Mouse (Mus musculus) megakaryocyte, embryonic 14.5 days (primary cell): ENCODE measurements at regions not wholly inside any gene's neighbourhood (a gene's known extent, or its start where the extent isn't known, plus 50 kb on each side); places are given as distances from the start of the nearest gene placed in this dataset.

Experiments
- H3K27me3 ChIP-seq: replicated peaks from 2 replicates; pipeline ENCODE3; 2012; ENCODE audit warnings: inconsistent platforms
- H3K36me3 ChIP-seq: replicated peaks from 2 replicates; pipeline ENCODE3; 2012; ENCODE audit warnings: low read length, inconsistent platforms, mixed read lengths
- H3K4me1 ChIP-seq: 2 replicates; pipeline ENCODE4 v1.6.1; 2012; ENCODE audit warnings: inconsistent platforms
- H3K4me3 ChIP-seq: replicated peaks from 2 replicates; pipeline ENCODE3; 2012; ENCODE audit warnings: moderate library complexity, mild to moderate bottlenecking, inconsistent platforms
- H3K9me3 ChIP-seq: 2 replicates; pipeline ENCODE4 v1.6.1; 2012; ENCODE audit warnings: inconsistent platforms
- FLI1 ChIP-seq: IDR thresholded peaks from 2 replicates; pipeline ENCODE4 v1.6.1; 2012; ENCODE audit warnings: low read length, inconsistent platforms, mixed read lengths
- GATA1 ChIP-seq: IDR thresholded peaks from 3 replicates; pipeline ENCODE4 v1.6.1; 2012; ENCODE audit warnings: mixed read lengths, low read length, inconsistent platforms, borderline replicate concordance

DNA sequence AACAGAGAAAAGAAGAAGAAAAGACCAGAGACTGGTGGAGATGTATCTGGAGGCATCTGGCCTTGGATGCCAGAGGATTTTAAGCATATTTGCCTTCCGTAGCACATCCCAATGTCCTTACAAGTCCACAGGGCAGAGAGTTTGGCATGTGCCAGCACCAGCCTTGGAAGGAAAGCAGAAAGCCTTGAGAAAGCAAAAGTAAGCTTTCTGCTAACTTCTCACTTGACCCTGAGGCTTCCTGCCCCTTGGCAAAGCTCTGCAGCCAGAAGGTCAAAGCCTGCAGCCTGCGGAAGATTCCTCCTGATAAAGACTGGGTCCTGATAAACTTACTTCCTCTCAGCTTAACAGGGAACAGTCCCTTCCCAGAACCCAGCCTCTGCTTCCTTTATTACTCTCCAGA, 268.3 kb upstream of the Prox1 start:
- TF ChIP-seq GATA1 (no peak), FLI1 (no peak)
- no peaks in the 10 kb centered on the region for H3K27me3 ChIP-seq
- H3K4me1 ChIP-seq, result no peaks in the 10 kb centered on the region
- H3K9me3 ChIP-seq, result peaks cover 26% of the 10 kb centered on the region
- H3K4me3 ChIP-seq, result no peak overlapping the region
- no peaks in the 10 kb centered on the region for H3K36me3 ChIP-seq

GRCm38 (mm10) chr1:190422874-190423273, 252.4 kb upstream of the Prox1 start:
- Histone ChIP-seq H3K27me3 (no peaks in the 10 kb centered on the region), H3K36me3 (no peaks in the 10 kb centered on the region), H3K9me3 (peaks cover 59% of the 10 kb centered on the region), H3K4me1 (no peaks in the 10 kb centered on the region), H3K4me3 (no peak overlapping the region)
- TF ChIP-seq FLI1 (no peak), GATA1 (no peak)

- no peak overlapping the region for H3K4me3 ChIP-seq
- no peaks in the 10 kb centered on the region for H3K27me3 ChIP-seq
- H3K4me1 ChIP-seq, result no peaks in the 10 kb centered on the region
- peaks cover 51% of the 10 kb centered on the region for H3K9me3 ChIP-seq
- no peak for TF ChIP-seq FLI1
- TF ChIP-seq GATA1, result no peak
- no peaks in the 10 kb centered on the region for H3K36me3 ChIP-seq
Observed at GRCm38 (mm10) chr1:190419709-190420108, 249.2 kb upstream of the Prox1 start.

- no peak overlapping the region for H3K4me3 ChIP-seq
- no peak for TF ChIP-seq FLI1
- no peak for TF ChIP-seq GATA1
- H3K27me3 ChIP-seq, result no peaks in the 10 kb centered on the region
- H3K36me3 ChIP-seq, result no peaks in the 10 kb centered on the region
- no peaks in the 10 kb centered on the region for H3K4me1 ChIP-seq
- peaks cover 38% of the 10 kb centered on the region for H3K9me3 ChIP-seq
Observed at GRCm38 (mm10) chr1:190417326-190417725, 246.8 kb upstream of the Prox1 start.

DNA sequence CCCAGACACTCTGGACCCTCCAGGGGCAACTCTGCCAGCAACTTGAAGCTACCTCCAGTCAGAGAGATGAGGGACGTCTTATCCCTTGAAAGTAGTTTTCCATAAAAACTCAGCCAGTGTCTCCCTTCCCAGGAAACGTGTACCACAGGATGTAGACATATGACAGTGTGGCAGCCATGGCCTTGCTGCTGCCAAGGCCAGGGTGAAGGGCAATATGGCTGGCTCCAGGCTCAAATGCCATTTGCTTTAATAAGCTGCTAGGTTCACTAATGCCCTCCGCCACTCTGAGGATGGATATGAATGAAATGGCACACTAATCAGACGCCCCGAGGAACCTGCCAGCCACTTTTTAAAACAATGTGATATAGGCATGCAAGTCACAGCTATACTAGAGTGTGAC, 241.2 kb upstream of the Prox1 start:
- 0 out of 2 replicates have a peak, but pooled peaks cover 26% of the 10 kb centered on the region for H3K9me3 ChIP-seq

GRCm38 (mm10) chr1:190403335-190403734, 232.8 kb upstream of the Prox1 start:
- Histone ChIP-seq H3K36me3 (no peaks in the 10 kb centered on the region), H3K9me3 (peaks cover 45% of the 10 kb centered on the region), H3K4me3 (no peak overlapping the region), H3K4me1 (no peaks in the 10 kb centered on the region), H3K27me3 (no peaks in the 10 kb centered on the region)
- TF ChIP-seq GATA1 (no peak), FLI1 (no peak)

More for the DNA sequence above, 241.2 kb upstream of the Prox1 start:
- no peaks in the 10 kb centered on the region for H3K27me3 ChIP-seq
- no peaks in the 10 kb centered on the region for H3K4me1 ChIP-seq
- TF ChIP-seq GATA1 (no peak), FLI1 (no peak)
- H3K4me3 ChIP-seq, result no peak overlapping the region
- H3K36me3 ChIP-seq, result no peaks in the 10 kb centered on the region

- Histone ChIP-seq H3K4me3 (no peak overlapping the region), H3K9me3 (peaks cover 46% of the 10 kb centered on the region), H3K4me1 (no peaks in the 10 kb centered on the region), H3K36me3 (no peaks in the 10 kb centered on the region), H3K27me3 (no peaks in the 10 kb centered on the region)
- TF ChIP-seq FLI1, result no peak
- TF ChIP-seq GATA1, result no peak
Observed at GRCm38 (mm10) chr1:190398308-190398707, 227.8 kb upstream of the Prox1 start.

- Histone ChIP-seq H3K4me3 (no peak overlapping the region), H3K36me3 (no peaks in the 10 kb centered on the region), H3K27me3 (no peaks in the 10 kb centered on the region), H3K9me3 (peaks cover 47% of the 10 kb centered on the region), H3K4me1 (no peaks in the 10 kb centered on the region)
- TF ChIP-seq FLI1 (no peak), GATA1 (no peak)
Observed at GRCm38 (mm10) chr1:190397811-190398210, 227.3 kb upstream of the Prox1 start.

DNA sequence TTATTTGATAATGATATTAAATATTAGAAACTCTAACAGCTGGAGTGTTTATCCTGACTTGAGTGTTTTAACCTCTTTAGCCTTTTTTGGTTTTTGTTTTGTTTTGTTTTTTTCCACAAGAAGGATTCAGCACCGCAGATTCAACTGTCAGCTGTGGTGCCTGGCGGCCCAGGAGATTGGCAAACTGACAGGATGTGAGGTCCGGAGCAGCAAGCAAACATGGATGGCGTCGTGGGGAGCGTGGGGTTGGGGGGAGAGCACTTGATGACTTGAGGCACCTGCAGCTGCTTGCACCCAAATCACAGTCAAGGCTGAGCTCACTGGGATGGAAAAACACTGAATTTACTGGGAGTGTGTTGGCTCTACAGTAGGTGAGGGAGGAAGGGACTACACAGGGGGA, 222.5 kb upstream of the Prox1 start:
- no peak for TF ChIP-seq FLI1
- no peak for TF ChIP-seq GATA1
- Histone ChIP-seq H3K36me3 (no peaks in the 10 kb centered on the region), H3K9me3 (peaks cover 67% of the 10 kb centered on the region), H3K4me1 (no peaks in the 10 kb centered on the region), H3K27me3 (no peaks in the 10 kb centered on the region), H3K4me3 (no peak overlapping the region)

DNA sequence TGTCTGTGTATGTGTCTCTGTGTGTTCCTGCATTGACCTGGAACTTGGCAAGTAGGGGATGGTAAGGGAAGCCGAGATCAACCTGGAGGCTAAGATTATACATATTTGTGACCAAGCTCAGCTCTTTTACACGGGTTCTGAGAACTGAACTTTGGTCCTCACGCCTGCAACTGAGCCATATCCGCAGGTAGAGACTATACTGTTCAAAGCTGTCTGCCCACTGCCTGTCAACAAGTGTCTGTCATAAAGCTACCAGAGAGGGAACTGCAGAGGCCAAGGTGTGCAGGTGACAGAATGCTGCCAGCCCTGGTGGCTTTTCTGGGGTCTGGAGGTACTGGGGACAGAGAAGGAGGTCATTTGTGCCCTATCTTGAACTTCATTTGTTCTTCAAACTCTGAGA, 218.3 kb upstream of the Prox1 start:
- H3K4me3 ChIP-seq, result no peak overlapping the region
- H3K9me3 ChIP-seq, result peaks cover 52% of the 10 kb centered on the region
- H3K36me3 ChIP-seq, result no peaks in the 10 kb centered on the region
- TF ChIP-seq FLI1 (no peak), GATA1 (no peak)
- H3K4me1 ChIP-seq, result no peaks in the 10 kb centered on the region
- H3K27me3 ChIP-seq, result no peaks in the 10 kb centered on the region

- Histone ChIP-seq H3K4me3 (no peak overlapping the region), H3K36me3 (no peaks in the 10 kb centered on the region), H3K27me3 (no peaks in the 10 kb centered on the region), H3K9me3 (peaks cover 22% of the 10 kb centered on the region), H3K4me1 (no peaks in the 10 kb centered on the region)
- TF ChIP-seq FLI1 (no peak), GATA1 (no peak)
Observed at GRCm38 (mm10) chr1:190384555-190384954, 214.0 kb upstream of the Prox1 start.
